In the genomic region with DNA sequence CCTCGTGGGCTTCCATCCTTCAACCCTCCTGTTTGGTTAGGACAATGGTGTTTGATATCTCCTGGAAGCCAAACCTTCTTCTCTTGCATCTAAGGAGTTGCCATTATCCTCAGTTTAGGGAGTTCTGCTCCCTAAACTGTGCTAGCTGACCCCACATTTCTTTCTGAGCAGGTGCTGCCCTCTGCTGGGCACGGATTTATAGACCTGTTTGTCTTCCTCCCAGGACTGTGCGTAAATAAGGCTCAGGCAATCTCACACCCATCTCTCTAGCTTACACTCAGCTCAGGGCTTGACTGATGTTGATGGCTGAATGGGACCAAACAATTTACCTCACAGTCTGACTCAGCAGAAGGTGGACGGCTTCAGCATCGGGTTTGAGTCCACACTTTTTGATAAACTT, we compare ENCODE assay signal across 10 mouse cellular contexts. TPM values are rescaled to one million over a fixed set of nuclear protein-coding genes. Genes with fewer than 3 reads are reported as not detected.
DNase-seq lines count a peak whose midpoint lies in the region; ATAC-seq and TF ChIP-seq lines count a peak whose summit lies in the region.
"Had no signal": no experiment of that assay in that cellular context is flagged by ENCODE, and none has a peak within 500 bp of the region (broad histone marks: within the 10 kb centered on the region; RNA-seq: fewer than 3 reads in every experiment).

No protein-coding gene starts in this region.

- peak; percentile 75 for DNase-seq in hindbrain, embryonic 11.5 days (ENCODE audit: low spot score)
- DNase-seq in ES-E14 (ENCODE audit: low read depth, low spot score): no peak
- peak; percentile 28 to 55 for DNase-seq in cerebellum, adult 2 months
- DNase-seq in layer of hippocampus, postnatal 36 days: peak; percentile 55 to 66
- DNase-seq in midbrain, postnatal 0 days (ENCODE audit: low spot score): peak; percentile 54
- DNase-seq in thymus, postnatal 10 days (ENCODE audit: low spot score in 2 of 2): peak; percentile 24 to 73

- H3K4me2 ChIP-seq in hindbrain, embryonic 11.5 days (replicated peaks; ENCODE audit: low read depth, low read length): no peak overlapping the region
- no peak overlapping the region for H3K4me2 ChIP-seq in hindbrain, embryonic 16.5 days (ENCODE audit: low read length)
- no peak overlapping the region for H3K4me2 ChIP-seq in midbrain, postnatal 0 days (ENCODE audit: low read depth, low read length, poor library complexity, severe bottlenecking)
- H3K4me2 ChIP-seq: embryonic facial prominence, embryonic 12.5 days; liver, embryonic 15.5 days had no signal

- no peaks in the 10 kb centered on the region for H3K36me3 ChIP-seq in hindbrain, embryonic 11.5 days (ENCODE audit: control insufficient read depth, insufficient read depth, low read length)
- H3K36me3 ChIP-seq in hindbrain, embryonic 16.5 days (ENCODE audit: control insufficient read depth, insufficient read depth, low read length): no peaks in the 10 kb centered on the region
- H3K36me3 ChIP-seq in ES-E14 (ENCODE audit: control insufficient read depth, insufficient read depth, low read length, poor library complexity, severe bottlenecking): no peaks in the 10 kb centered on the region
- H3K36me3 ChIP-seq in midbrain, postnatal 0 days (ENCODE audit: insufficient read depth, low read length): no peaks in the 10 kb centered on the region
- H3K36me3 ChIP-seq: embryonic facial prominence, embryonic 12.5 days; liver, embryonic 15.5 days had no signal

- H3K27me3 ChIP-seq in hindbrain, embryonic 11.5 days (ENCODE audit: control insufficient read depth, insufficient read depth, low read length): no peaks in the 10 kb centered on the region
- H3K27me3 ChIP-seq in hindbrain, embryonic 16.5 days (replicated peaks; ENCODE audit: control insufficient read depth, insufficient read depth, low read length): no peaks in the 10 kb centered on the region
- H3K27me3 ChIP-seq in cerebellum, adult 2 months (ENCODE audit: control insufficient read depth, insufficient read depth, low read length): no peaks in the 10 kb centered on the region
- no peaks in the 10 kb centered on the region for H3K27me3 ChIP-seq in midbrain, postnatal 0 days (ENCODE audit: insufficient read depth, low read length)
- H3K27me3 ChIP-seq: embryonic facial prominence, embryonic 12.5 days had no signal

- in situ Hi-C loops in ES-E14 (cut with MboI; ENCODE audit: low sequenced_read_pairs in 2 of 2, unreplicated experiment in 2 of 2): loop anchor here in 1 of 2 experiments (5.0 kb wide), 1 partner anchor 34 kb away; no protein-coding TSS in a partner anchor

- no peak overlapping the region for H3K9ac ChIP-seq in hindbrain, embryonic 11.5 days (ENCODE audit: low read depth, low read length)
- H3K9ac ChIP-seq in hindbrain, embryonic 16.5 days (ENCODE audit: low read depth, low read length): no peak overlapping the region
- no peak overlapping the region for H3K9ac ChIP-seq in ES-E14 (ENCODE audit: insufficient read depth, low read depth, low read length, poor library complexity, severe bottlenecking)
- no peak overlapping the region for H3K9ac ChIP-seq in midbrain, postnatal 0 days (replicated peaks; ENCODE audit: low read length, poor library complexity, severe bottlenecking)
- H3K9ac ChIP-seq: embryonic facial prominence, embryonic 12.5 days; liver, embryonic 15.5 days had no signal

- peak; percentile 58 for TF ChIP-seq CTCF in cerebellum, adult 2 months (IDR thresholded peaks at IDR 0.05; ENCODE audit: borderline replicate concordance, insufficient read depth, low read depth, low read length)
- peak; percentile 73 for TF ChIP-seq CTCF in midbrain, postnatal 0 days (IDR thresholded peaks at IDR 0.05)

- ATAC-seq in hindbrain, embryonic 11.5 days (ENCODE audit: low FRiP score): no peak
- no peak for ATAC-seq in hindbrain, embryonic 16.5 days
- ATAC-seq in granulocyte monocyte progenitor cell, adult 5-6 weeks (replicated peaks; ENCODE audit: poor library complexity, severe bottlenecking): 0 out of 2 replicates have a peak, but pooled peaks have one; percentile 44
- no peak for ATAC-seq in midbrain, postnatal 0 days (ENCODE audit: low FRiP score)

- H3K4me3 ChIP-seq in hindbrain, embryonic 11.5 days (ENCODE audit: low read depth, low read length): no peak overlapping the region
- no peak overlapping the region for H3K4me3 ChIP-seq in hindbrain, embryonic 16.5 days (ENCODE audit: low read length)
- no peak overlapping the region for H3K4me3 ChIP-seq in ES-E14 (ENCODE audit: insufficient read depth in 1 of 2, low read depth in 1 of 2, low read length in 2 of 2, poor library complexity in 1 of 2, severe bottlenecking in 1 of 2)
- no peak overlapping the region for H3K4me3 ChIP-seq in cerebellum, adult 2 months (replicated peaks; ENCODE audit: insufficient read depth, low read depth, low read length)
- no peak overlapping the region for H3K4me3 ChIP-seq in midbrain, postnatal 0 days (ENCODE audit: low read depth, low read length)
- H3K4me3 ChIP-seq: embryonic facial prominence, embryonic 12.5 days; liver, embryonic 15.5 days had no signal

- no peak overlapping the region for H3K27ac ChIP-seq in hindbrain, embryonic 11.5 days (ENCODE audit: low read depth, low read length)
- H3K27ac ChIP-seq in hindbrain, embryonic 16.5 days (ENCODE audit: low read depth, low read length): no peak overlapping the region
- H3K27ac ChIP-seq in ES-E14 (ENCODE audit: insufficient read depth, low read depth, low read length, poor library complexity, severe bottlenecking): no peak overlapping the region
- H3K27ac ChIP-seq in cerebellum, adult 2 months (ENCODE audit: insufficient read depth, low read length): no peak overlapping the region
- no peak overlapping the region for H3K27ac ChIP-seq in midbrain, postnatal 0 days (ENCODE audit: low read depth, low read length)
- H3K27ac ChIP-seq: embryonic facial prominence, embryonic 12.5 days; liver, embryonic 15.5 days had no signal

- TF ChIP-seq POLR2A in cerebellum, adult 2 months (IDR thresholded peaks at IDR 0.05; ENCODE audit: borderline replicate concordance, insufficient read depth, low read length): no peak

- no peaks in the 10 kb centered on the region for H3K9me3 ChIP-seq in hindbrain, embryonic 11.5 days (ENCODE audit: control insufficient read depth, low read length)
- H3K9me3 ChIP-seq in hindbrain, embryonic 16.5 days (ENCODE audit: control insufficient read depth, low read length): no peaks in the 10 kb centered on the region
- H3K9me3 ChIP-seq in ES-E14 (ENCODE audit: control insufficient read depth, insufficient read depth, low read depth, low read length): no peaks in the 10 kb centered on the region
- H3K9me3 ChIP-seq in midbrain, postnatal 0 days (ENCODE audit: low read length): no peaks in the 10 kb centered on the region
- H3K9me3 ChIP-seq: embryonic facial prominence, embryonic 12.5 days; liver, embryonic 15.5 days had no signal

- WGBS in hindbrain, embryonic 11.5 days: 45% methylated on average over 5 of the region's 5 CpGs
- WGBS in hindbrain, embryonic 16.5 days: 41% methylated on average over 5 of the region's 5 CpGs
- 36% methylated on average over 5 of the region's 5 CpGs for WGBS in cerebellum, adult 2 months
- 36% methylated on average over 5 of the region's 5 CpGs for WGBS in midbrain, postnatal 0 days

- no peaks in the 10 kb centered on the region for H3K4me1 ChIP-seq in hindbrain, embryonic 11.5 days (replicated peaks; ENCODE audit: control insufficient read depth, insufficient read depth, low read length)
- no peaks in the 10 kb centered on the region for H3K4me1 ChIP-seq in hindbrain, embryonic 16.5 days (ENCODE audit: control insufficient read depth, insufficient read depth, low read depth, low read length)
- H3K4me1 ChIP-seq in ES-E14 (ENCODE audit: control insufficient read depth in 2 of 2, insufficient read depth in 2 of 2, low read length in 2 of 2, poor library complexity in 1 of 2): peaks cover 0 to 5% of the 10 kb centered on the region in 2 experiments; a peak in 1 of 4 replicates
- H3K4me1 ChIP-seq in cerebellum, adult 2 months (ENCODE audit: control insufficient read depth, insufficient read depth, low read length): peaks cover 7% of the 10 kb centered on the region
- no peaks in the 10 kb centered on the region for H3K4me1 ChIP-seq in midbrain, postnatal 0 days (ENCODE audit: insufficient read depth, low read length)
- H3K4me1 ChIP-seq: embryonic facial prominence, embryonic 12.5 days; liver, embryonic 15.5 days had no signal

TF ChIP-seq in ES-E14, 5 proteins besides CTCF, POLR2A, EP300 and RAD21:
- TF ChIP-seq CHD2 (IDR thresholded peaks at IDR 0.05; ENCODE audit: low read depth, low read length) (no peak), ZC3H11A (IDR thresholded peaks at IDR 0.05; ENCODE audit: borderline replicate concordance, low read depth, low read length) (peak; percentile 74)

RNA-seq across cellular contexts. Expression of gene Mobp, which starts 21.8 kb away (rescaled TPM):
- 0.36 TPM in 1 of 2 replicates, not detected in the other for polyA plus RNA-seq in hindbrain, embryonic 11.5 days (2014; fragmentation: Nextera tagmentation; extraction: Ambion mirVana)
- polyA plus RNA-seq in hindbrain, embryonic 16.5 days (2015; fragmentation: Nextera tagmentation; extraction: Ambion mirVana): 0.20 and 0.21 TPM in 2 replicates
- total RNA-seq in ES-E14 (2012; rRNA removed): 2.7 and 5.4 TPM in 2 replicates
- 1,427 and 1,761 TPM in 2 replicates for polyA plus RNA-seq in cerebellum, adult 2 months (2012; rRNA removed)
- not detected in 2 replicates for total RNA-seq in granulocyte monocyte progenitor cell, adult 5-6 weeks (2014; fragmentation: Nextera tagmentation)
- not detected in 2 replicates for total RNA-seq in granulocyte monocyte progenitor cell, adult 5-6 weeks (2017)
- total RNA-seq in layer of hippocampus, postnatal 36 days (2021): 100 to 1,000 TPM; 456 to 539 TPM
- 1.4 TPM in 1 of 2 replicates, not detected in the other for total RNA-seq in midbrain, postnatal 0 days (2014; rRNA removed)
- 0.15 and 0.16 TPM in 2 replicates for polyA plus RNA-seq in midbrain, postnatal 0 days (2015; fragmentation: Nextera tagmentation; extraction: Ambion mirVana)
- polyA plus RNA-seq: liver, embryonic 15.5 days had no signal

RNA-seq across cellular contexts. Expression of gene Rpsa, which starts 43.8 kb away (rescaled TPM):
- 1,430 and 1,488 TPM in 2 replicates for polyA plus RNA-seq in hindbrain, embryonic 11.5 days (2014; fragmentation: Nextera tagmentation; extraction: Ambion mirVana)
- 939 and 943 TPM in 2 replicates for polyA plus RNA-seq in hindbrain, embryonic 16.5 days (2015; fragmentation: Nextera tagmentation; extraction: Ambion mirVana)
- 2,665 and 2,882 TPM in 2 replicates for total RNA-seq in ES-E14 (2012; rRNA removed)
- polyA plus RNA-seq in cerebellum, adult 2 months (2012; rRNA removed): 691 and 736 TPM in 2 replicates
- 2,951 and 3,504 TPM in 2 replicates for total RNA-seq in granulocyte monocyte progenitor cell, adult 5-6 weeks (2014; fragmentation: Nextera tagmentation)
- total RNA-seq in granulocyte monocyte progenitor cell, adult 5-6 weeks (2017): 3,677 and 4,904 TPM in 2 replicates
- 100 to 1,000 TPM; 428 to 437 TPM for total RNA-seq in layer of hippocampus, postnatal 36 days (2021)
- total RNA-seq in midbrain, postnatal 0 days (2014; rRNA removed): 1,524 and 1,627 TPM in 2 replicates
- 876 and 966 TPM in 2 replicates for polyA plus RNA-seq in midbrain, postnatal 0 days (2015; fragmentation: Nextera tagmentation; extraction: Ambion mirVana)

Comparison
In these comparisons a context has a peak if more than half of its experiments do, and no peak if none do; other contexts are left out.
1. RNA of gene Mobp, which starts 21.8 kb away (total RNA-seq): 456 to 539 TPM in layer of hippocampus, postnatal 36 days; 2.7 to 5.4 TPM in ES-E14, 1.4 TPM in midbrain, postnatal 0 days and not detected in granulocyte monocyte progenitor cell, adult 5-6 weeks; every median in the first group is over 10 times any median in the second.